Mouse (Mus musculus): ENCODE measurements at regions not wholly inside any gene's neighbourhood (a gene's known extent, or its start where the extent isn't known, plus 50 kb on each side); places are given as distances from the start of the nearest gene placed in this dataset.

DNA sequence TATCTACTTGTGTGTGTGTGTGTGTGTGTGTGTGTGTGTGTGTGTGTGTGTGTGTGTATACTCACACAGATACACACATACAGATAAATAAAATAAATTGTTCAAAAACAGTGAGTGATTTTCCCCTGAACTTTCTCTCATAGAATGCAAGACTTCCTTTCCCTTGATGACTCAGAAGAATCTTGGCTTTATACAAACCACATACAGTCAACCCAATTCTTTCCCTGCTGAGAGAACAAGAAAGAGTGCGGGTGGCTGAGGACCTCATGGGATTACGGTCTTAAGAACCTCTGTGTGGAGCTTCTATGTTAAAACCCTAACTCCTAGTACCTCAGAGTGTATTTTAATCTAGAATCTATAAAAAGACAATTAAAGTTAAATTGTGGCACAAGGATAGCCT, 489.3 kb upstream of the Gm26657 start:
- Histone ChIP-seq H3K9ac (replicated peaks) (no peak overlapping the region), H3K4me2 (replicated peaks) (no peak overlapping the region), H3K27me3 (no peaks in the 10 kb centered on the region), H3K4me1 (replicated peaks) (no peaks in the 10 kb centered on the region), H3K9me3 (no peaks in the 10 kb centered on the region), H3K36me3 (no peaks in the 10 kb centered on the region), H3K4me3 (replicated peaks) (no peak overlapping the region), H3K27ac (no peak overlapping the region)
- ATAC-seq: no peak
- WGBS: 91% methylated on average over 2 of the region's 2 CpGs

DNA sequence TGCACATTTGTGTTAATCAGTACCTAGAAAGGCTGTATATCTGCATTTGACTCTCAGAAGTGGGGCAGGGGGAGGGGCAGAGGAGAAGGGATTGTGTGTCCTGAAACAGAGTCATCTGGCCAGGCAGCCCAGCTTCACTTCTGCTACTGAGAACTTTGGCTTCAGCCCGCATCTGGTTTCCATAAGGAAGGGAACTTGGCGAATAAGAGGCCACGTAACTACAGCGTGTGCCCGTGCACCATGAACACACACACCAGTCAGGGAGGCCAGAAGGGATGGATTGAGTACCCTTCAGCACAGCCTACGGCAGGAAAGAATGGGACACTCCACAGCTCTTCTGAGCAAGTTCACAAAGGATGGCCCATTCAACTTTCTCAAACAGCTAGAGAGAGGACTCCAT, 496.0 kb upstream of the Gm26657 start:
- Histone ChIP-seq H3K4me1 (replicated peaks) (no peaks in the 10 kb centered on the region), H3K27ac (no peak overlapping the region), H3K36me3 (no peaks in the 10 kb centered on the region), H3K4me3 (replicated peaks) (no peak overlapping the region), H3K9ac (replicated peaks) (no peak overlapping the region), H3K9me3 (no peaks in the 10 kb centered on the region), H3K27me3 (no peaks in the 10 kb centered on the region), H3K4me2 (replicated peaks) (no peak overlapping the region)
- ATAC-seq: no peak
- 88% methylated on average over 6 of the region's 6 CpGs for WGBS

DNA sequence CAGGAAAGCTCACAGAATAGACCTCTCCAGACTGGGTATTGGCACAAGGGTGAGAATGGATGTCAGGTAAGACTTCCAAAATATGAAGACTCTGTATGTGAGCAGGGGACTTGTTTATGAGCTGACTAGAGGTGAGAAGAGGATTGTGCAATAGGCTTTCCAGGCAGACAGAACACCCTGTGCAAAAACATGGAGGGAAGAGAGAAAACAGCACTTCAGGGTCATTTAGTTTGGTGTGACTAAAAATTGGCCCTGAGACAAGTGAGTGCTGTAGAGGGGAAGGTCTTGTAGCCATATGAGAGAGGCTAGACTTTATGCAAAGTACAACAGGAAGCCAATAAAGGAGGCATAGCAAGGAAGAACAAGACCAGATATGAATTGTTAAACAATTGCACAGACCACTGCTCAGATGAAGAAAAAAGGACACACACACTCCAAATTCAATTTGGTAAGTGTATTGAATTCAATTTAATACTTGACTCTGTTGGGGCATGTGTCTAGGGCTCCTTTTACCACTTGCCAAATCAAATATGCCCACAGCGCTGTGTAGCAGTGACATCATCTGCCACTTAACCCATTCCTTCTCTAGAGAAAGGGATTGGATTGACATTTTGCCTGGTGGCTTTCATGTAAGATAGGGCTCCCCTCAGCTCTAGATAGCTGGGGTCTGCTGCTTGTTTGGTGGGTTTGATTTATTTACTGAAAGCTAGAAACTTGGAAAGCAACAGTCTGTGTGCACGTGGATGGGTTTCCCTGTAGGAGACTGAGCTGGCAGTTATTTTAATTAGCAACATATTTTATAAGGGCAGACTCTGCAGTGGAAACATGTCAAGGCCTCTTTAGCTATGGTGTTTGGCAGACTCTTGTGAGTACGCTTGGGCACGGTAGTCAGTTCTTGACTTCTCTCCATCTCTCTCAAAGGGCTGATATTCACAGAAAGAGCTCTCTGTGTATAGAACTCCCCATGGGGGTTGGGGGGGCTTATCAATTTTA, 501.1 kb upstream of the Gm26657 start:
- Histone ChIP-seq H3K4me3 (replicated peaks) (no peak overlapping the region), H3K36me3 (no peaks in the 10 kb centered on the region), H3K27ac (no peak overlapping the region), H3K9ac (replicated peaks) (no peak overlapping the region), H3K4me2 (replicated peaks) (no peak overlapping the region), H3K27me3 (no peaks in the 10 kb centered on the region), H3K9me3 (no peaks in the 10 kb centered on the region), H3K4me1 (replicated peaks) (no peaks in the 10 kb centered on the region)
- no peak for ATAC-seq
- WGBS: 84% methylated on average over 4 of the region's 4 CpGs

DNA sequence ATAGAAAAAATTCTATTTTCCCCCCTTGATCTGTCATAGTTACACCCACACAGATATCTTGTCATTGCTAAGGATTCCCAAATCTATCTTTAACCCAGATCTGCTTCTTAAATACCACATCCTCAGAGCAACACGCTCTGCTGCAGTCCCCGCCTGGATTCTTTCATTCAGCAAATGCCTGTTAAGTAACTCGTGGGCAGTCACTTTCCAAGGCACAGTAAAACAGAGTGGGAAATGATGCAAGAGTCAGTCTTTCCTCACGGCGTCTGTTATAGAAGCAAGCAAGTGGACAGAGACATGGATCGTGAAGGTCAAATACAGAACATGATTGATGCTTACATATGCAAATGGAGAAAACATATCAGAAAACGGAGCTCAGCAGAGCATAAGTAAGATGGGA, 508.5 kb upstream of the Gm26657 start:
- WGBS: 87% methylated on average over 7 of the region's 7 CpGs
- H3K36me3 ChIP-seq: no peaks in the 10 kb centered on the region

DNA sequence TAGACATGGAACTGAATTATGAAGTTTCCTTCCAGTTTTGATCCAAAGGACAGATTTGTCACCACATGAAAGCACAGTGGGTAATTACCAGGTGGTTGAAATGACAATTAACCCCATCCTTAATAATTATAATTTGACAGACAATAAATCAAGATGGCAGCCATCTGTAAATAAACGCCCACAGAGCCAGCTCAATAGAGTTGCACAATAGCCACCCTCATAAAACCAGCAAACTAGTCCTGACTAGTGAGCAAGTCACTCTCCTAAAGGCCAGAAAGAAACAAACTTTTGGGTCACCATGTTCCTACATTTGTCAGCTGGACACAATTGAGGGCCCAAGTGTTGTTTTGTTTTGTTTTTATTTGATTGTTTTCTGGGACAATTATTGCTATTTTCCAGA, 509.4 kb upstream of the Gm26657 start:
- Histone ChIP-seq H3K27ac (no peak overlapping the region), H3K9me3 (no peaks in the 10 kb centered on the region), H3K27me3 (no peaks in the 10 kb centered on the region), H3K36me3 (no peaks in the 10 kb centered on the region), H3K4me3 (replicated peaks) (no peak overlapping the region), H3K9ac (replicated peaks) (no peak overlapping the region), H3K4me2 (replicated peaks) (no peak overlapping the region), H3K4me1 (replicated peaks) (no peaks in the 10 kb centered on the region)
- 96% methylated on average over 1 of the region's 1 CpGs for WGBS
- no peak for ATAC-seq

More for the DNA sequence above, 508.5 kb upstream of the Gm26657 start:
- no peak overlapping the region for H3K27ac ChIP-seq
- H3K27me3 ChIP-seq: no peaks in the 10 kb centered on the region
- no peak overlapping the region for H3K9ac ChIP-seq (replicated peaks)
- no peak for ATAC-seq
- no peaks in the 10 kb centered on the region for H3K4me1 ChIP-seq (replicated peaks)
- H3K4me2 ChIP-seq (replicated peaks): no peak overlapping the region
- H3K4me3 ChIP-seq (replicated peaks): no peak overlapping the region
- H3K9me3 ChIP-seq: no peaks in the 10 kb centered on the region

DNA sequence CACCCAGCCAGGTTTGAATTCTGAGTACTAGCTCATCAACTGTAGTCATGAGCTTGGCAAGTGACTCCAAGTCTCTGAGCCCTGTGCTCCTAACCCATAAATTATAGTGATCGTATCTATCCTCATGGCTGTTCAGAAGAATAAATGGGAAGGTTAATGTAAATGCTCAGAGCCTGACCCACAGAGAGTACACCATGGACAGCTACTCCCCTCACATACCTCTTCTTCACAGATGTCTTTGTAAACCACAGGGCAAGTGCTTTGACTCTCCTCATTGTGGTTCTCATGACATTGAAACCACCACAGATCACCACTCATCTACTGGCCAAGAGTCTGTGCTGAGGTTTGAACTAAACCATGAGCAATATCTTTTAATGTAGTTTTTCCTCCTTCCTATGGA, 513.4 kb upstream of the Gm26657 start:
- Histone ChIP-seq H3K4me1 (replicated peaks) (peaks cover 9% of the 10 kb centered on the region), H3K9ac (replicated peaks) (no peak overlapping the region), H3K27ac (no peak overlapping the region), H3K4me2 (replicated peaks) (no peak overlapping the region), H3K27me3 (no peaks in the 10 kb centered on the region), H3K9me3 (no peaks in the 10 kb centered on the region), H3K36me3 (no peaks in the 10 kb centered on the region), H3K4me3 (replicated peaks) (no peak overlapping the region)
- 97% methylated on average over 1 of the region's 1 CpGs for whole genome bisulfite sequencing
- no peak for ATAC-seq

DNA sequence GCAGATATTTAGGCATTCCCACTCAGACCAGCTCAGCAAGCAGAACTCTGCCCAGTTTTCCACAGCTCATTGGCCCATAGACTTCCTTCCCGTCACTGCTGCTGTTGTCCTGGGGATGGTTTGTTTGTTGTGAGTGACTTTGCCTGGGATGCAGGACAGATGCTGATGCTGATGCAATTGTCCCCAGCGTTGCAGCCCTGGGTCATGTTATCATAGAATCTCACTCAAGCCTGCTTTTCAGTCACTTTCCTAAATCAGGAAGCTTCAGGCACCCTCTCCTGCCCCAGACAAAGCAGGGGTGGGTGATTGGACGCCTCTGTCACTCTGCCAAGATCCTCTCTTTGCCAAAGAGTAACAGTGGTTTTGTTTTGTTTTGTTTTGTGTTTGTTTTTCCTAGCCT, 515.3 kb upstream of the Gm26657 start:
- Histone ChIP-seq H3K27ac (no peak overlapping the region), H3K9ac (replicated peaks) (no peak overlapping the region), H3K4me3 (replicated peaks) (no peak overlapping the region), H3K4me1 (replicated peaks) (peaks cover 21% of the 10 kb centered on the region), H3K4me2 (replicated peaks) (no peak overlapping the region), H3K27me3 (no peaks in the 10 kb centered on the region), H3K36me3 (no peaks in the 10 kb centered on the region), H3K9me3 (no peaks in the 10 kb centered on the region)
- no peak for ATAC-seq
- WGBS: 53% methylated on average over 3 of the region's 3 CpGs

DNA sequence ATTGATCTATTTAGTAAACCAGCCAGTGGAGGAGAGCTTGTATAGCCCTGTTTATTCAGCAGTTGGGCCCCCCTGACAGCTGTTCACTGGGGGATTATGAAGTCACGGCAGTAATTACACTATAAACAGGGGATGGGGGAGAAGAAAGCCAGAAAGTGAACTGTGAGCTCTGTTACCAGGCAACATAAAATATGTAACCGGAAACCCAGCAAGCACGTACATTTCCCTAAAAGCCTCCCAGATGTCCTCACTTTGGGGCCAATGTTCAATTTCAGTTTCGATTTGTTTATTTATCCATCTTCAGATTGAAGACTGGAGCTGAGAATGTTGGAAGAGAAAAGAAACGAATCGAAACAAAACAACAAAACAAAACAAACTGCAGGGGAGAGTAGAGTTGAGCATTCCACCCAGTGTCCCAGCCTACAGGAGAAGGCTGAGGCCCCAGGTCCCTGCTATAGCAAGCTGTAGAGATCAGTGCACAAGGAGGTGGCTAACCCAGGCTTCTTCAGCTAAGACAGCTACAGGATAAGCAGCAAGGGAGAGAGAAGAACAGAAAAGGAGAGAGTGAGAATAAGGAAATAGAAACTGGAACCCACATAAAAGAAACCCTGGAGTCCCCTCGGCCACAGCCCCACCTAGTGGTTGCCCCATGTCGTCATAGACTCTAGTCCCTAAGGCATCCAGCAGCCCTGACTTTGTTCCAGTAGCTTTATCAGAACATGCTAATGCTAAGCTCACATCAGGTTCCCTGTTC, 517.7 kb upstream of the Gm26657 start:
- peak; percentile 74; the same call in 1 of the 2 replicates for ATAC-seq
- Histone ChIP-seq H3K4me2 (replicated peaks) (no peak overlapping the region), H3K27me3 (0 out of 2 replicates have a peak, but pooled peaks cover 3% of the 10 kb centered on the region), H3K36me3 (no peaks in the 10 kb centered on the region), H3K9me3 (no peaks in the 10 kb centered on the region), H3K27ac (no peak overlapping the region), H3K4me1 (replicated peaks) (peaks cover 21% of the 10 kb centered on the region), H3K4me3 (replicated peaks) (no peak overlapping the region), H3K9ac (replicated peaks) (no peak overlapping the region)
- WGBS: 39% methylated on average over 8 of the region's 8 CpGs

DNA sequence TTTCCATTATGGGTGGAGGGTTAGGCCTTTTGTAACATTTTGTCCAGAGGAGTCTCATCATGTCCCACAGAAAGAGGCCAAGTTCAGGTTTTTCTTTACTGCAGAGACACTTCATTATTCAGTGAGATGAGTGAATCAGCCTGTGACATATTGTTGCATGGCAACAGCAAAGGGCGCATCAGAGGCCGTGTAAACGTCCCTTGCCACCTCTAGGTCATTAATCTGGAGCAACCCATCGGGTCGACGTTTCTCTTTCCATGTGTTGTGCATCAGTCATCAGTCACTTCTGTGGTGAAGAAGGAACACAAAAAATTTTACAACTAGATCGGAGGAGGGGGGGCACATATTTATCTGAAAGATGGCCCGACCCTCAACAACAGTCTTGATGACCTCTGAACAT, 519.3 kb upstream of the Gm26657 start:
- no peaks in the 10 kb centered on the region for H3K36me3 ChIP-seq
- peaks cover 21% of the 10 kb centered on the region for H3K4me1 ChIP-seq (replicated peaks)
- H3K27me3 ChIP-seq: 0 out of 2 replicates have a peak, but pooled peaks cover 3% of the 10 kb centered on the region
- H3K9ac ChIP-seq (replicated peaks): no peak overlapping the region
- ATAC-seq: 0 out of 2 replicates have a peak, but pooled peaks have one; percentile 34
- 57% methylated on average over 8 of the region's 8 CpGs for WGBS
- H3K9me3 ChIP-seq: no peaks in the 10 kb centered on the region
- no peak overlapping the region for H3K4me2 ChIP-seq (replicated peaks)
- H3K27ac ChIP-seq: no peak overlapping the region
- no peak overlapping the region for H3K4me3 ChIP-seq (replicated peaks)

DNA sequence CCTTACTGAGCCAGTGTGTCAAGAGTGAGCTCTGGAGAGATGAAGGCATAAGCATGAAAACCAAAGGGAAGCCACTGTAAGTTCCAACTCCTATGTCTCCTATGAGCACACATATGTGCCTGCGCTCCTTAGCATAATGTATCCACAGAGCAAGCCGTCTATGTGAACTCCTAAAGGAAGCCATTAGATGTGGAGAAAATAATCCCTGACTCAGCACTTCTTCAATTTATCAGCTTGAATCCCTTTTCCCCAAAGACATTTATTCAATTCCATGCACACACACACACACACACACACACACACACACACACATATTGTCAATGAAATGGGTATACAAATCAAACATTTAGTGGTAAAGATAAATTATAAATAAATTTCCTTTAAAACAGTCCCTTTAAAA, 530.4 kb upstream of the Gm26657 start:
- no peak for ATAC-seq
- H3K4me1 ChIP-seq (replicated peaks): no peaks in the 10 kb centered on the region
- no peaks in the 10 kb centered on the region for H3K9me3 ChIP-seq
- H3K27ac ChIP-seq: no peak overlapping the region
- H3K4me2 ChIP-seq (replicated peaks): no peak overlapping the region
- no peak overlapping the region for H3K4me3 ChIP-seq (replicated peaks)
- H3K9ac ChIP-seq (replicated peaks): no peak overlapping the region
- no peaks in the 10 kb centered on the region for H3K36me3 ChIP-seq
- WGBS: 95% methylated on average over 2 of the region's 2 CpGs
- H3K27me3 ChIP-seq: no peaks in the 10 kb centered on the region

DNA sequence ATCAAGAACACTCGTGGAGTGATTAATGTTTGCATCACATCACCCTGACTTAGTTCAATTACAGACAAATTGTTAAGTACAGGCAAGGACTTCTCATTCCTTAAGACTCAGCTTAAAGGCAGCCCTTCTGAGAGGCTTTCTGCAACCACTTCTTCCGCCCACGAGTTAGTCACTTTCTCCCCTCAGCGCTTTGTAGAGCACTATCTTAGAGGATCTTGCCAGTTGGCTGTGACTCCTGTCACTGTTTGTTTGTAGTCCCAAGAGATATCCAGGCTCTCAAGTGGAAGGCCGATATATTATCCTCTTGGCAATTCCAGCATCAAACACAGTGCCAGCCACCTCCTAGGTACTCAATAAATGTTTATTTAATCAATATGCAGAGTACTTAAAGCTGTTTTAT, 532.1 kb upstream of the Gm26657 start:
- no peak overlapping the region for H3K27ac ChIP-seq
- no peaks in the 10 kb centered on the region for H3K36me3 ChIP-seq
- H3K4me3 ChIP-seq (replicated peaks): no peak overlapping the region
- H3K9ac ChIP-seq (replicated peaks): no peak overlapping the region
- no peak overlapping the region for H3K4me2 ChIP-seq (replicated peaks)
- no peaks in the 10 kb centered on the region for H3K27me3 ChIP-seq
- ATAC-seq: no peak
- 0 out of 2 replicates have a peak, but pooled peaks cover 5% of the 10 kb centered on the region for H3K9me3 ChIP-seq
- 74% methylated on average over 5 of the region's 5 CpGs for WGBS
- H3K4me1 ChIP-seq (replicated peaks): no peaks in the 10 kb centered on the region

DNA sequence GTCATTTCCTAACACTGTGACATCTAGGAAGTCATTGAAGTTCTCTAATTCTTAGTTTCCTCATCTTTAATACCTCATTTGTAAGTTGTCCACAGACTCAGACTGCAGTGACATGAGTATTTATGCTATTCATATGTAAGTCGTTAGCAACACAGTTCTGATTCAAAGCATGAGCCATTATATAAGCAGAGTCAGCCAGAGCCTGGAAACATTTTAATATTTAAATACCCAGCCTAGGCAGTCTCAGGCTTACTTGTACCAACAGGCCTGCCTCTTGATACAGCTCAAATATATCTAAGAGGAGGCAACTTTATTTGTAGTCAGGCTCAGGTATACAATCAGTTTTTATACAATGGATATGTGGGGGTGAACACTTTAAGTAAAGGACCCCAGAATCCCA, 534.8 kb upstream of the Gm26657 start:
- 65% methylated on average over 1 of the region's 1 CpGs for WGBS
- ATAC-seq: no peak
- Histone ChIP-seq H3K27ac (no peak overlapping the region), H3K4me1 (replicated peaks) (no peaks in the 10 kb centered on the region), H3K36me3 (no peaks in the 10 kb centered on the region), H3K4me2 (replicated peaks) (no peak overlapping the region), H3K4me3 (replicated peaks) (no peak overlapping the region), H3K9me3 (0 out of 2 replicates have a peak, but pooled peaks cover 5% of the 10 kb centered on the region), H3K9ac (replicated peaks) (no peak overlapping the region), H3K27me3 (no peaks in the 10 kb centered on the region)

Measured in midbrain, embryonic 13.5 days (tissue).